Mouse (Mus musculus) lung, adult 2 months (tissue): Measurements from ENCODE around the gene Hist1h4b. TPM values are rescaled to one million over a fixed set of nuclear protein-coding genes. Genes with fewer than 3 reads are reported as not detected.

Experiments used
- DNase-seq: peaks from one replicate; pipeline ENCODE4 v3.0.0; 2022
- H3K4me1 ChIP-seq: fragments of 200-500 bp; 2 replicates; pipeline ENCODE4 v1.6.1; 2011; ENCODE audit warnings: low read length; ENCODE audit not compliant: control insufficient read depth, insufficient read depth
- H3K4me3 ChIP-seq: fragments of 200-500 bp; replicated peaks from 2 replicates; pipeline ENCODE3; 2011; ENCODE audit warnings: low read depth, mild to moderate bottlenecking, control low read depth, low read length; ENCODE audit errors: extremely low read depth
- CTCF ChIP-seq: fragments of 200-500 bp; IDR thresholded peaks from 2 replicates; pipeline ENCODE4 v1.5.1; 2011; ENCODE audit warnings: mild to moderate bottlenecking, low read length, control low read depth; ENCODE audit not compliant: insufficient read depth
- POLR2A ChIP-seq: fragments of 200-500 bp; IDR thresholded peaks from 2 replicates; pipeline ENCODE4 v1.6.1; 2011; ENCODE audit warnings: low read depth, mild to moderate bottlenecking, control low read depth, low read length, borderline replicate concordance; ENCODE audit errors: extremely low read depth
- WGBS: fragments of 180-500 bp; shearing (Covaris S2); methylation state at CpG from one replicate; pipeline ENCODE4 v1.1.7; 2018; 5-methylcytosine and 5-hydroxymethylcytosine counted together
- polyA plus RNA-seq: library from polyadenylated mRNA; depleted of rRNA; stranded (reverse); fragments of >200 nt; gene quantifications from 2 replicates; pipeline ENCODE4 v1.2.3, GENCODE M21; 2012

The Hist1h4b gene
- polyA plus RNA-seq, 1 experiment: 2.8 TPM

- 79% methylated on average over 18 of the region's 18 CpGs for WGBS
- Histone ChIP-seq H3K4me1 (no peaks in the 10 kb centered on the region), H3K4me3 (no peak overlapping the region)
- DNase-seq: no peak
- TF ChIP-seq CTCF: no peak
- no peak for TF ChIP-seq POLR2A
Observed at GRCm38 (mm10) chr13:23728472-23729191, 28.2 kb upstream of the Hist1h4b start.

- no peak for DNase-seq
- Histone ChIP-seq H3K4me3 (no peak overlapping the region), H3K4me1 (no peaks in the 10 kb centered on the region)
- TF ChIP-seq CTCF (no peak), POLR2A (no peak)
- 80% methylated on average over 9 of the region's 9 CpGs for WGBS
Observed at GRCm38 (mm10) chr13:23729192-23729525, 27.7 kb upstream of the Hist1h4b start.

DNA sequence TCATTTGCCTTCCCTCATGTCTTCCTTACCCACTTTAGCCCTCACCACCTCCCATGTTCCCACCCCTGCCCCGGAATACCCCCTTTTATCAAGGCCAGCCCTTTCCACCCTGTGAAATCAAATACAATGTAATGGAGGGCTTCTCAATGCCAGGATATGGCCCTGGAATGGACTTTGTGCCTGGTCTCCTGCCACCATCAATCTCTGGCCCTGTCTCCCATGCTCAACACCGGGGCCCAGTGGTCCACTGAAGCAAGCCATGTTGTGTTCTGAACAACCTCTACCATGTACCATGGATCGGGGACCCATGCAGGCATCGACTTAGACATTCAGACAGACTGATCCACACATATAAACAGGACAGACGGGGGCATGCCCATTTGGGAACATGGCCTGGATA lies 27.1 kb upstream of the Hist1h4b start:
- Histone ChIP-seq H3K4me3 (no peak overlapping the region), H3K4me1 (no peaks in the 10 kb centered on the region)
- TF ChIP-seq POLR2A: no peak
- TF ChIP-seq CTCF: no peak
- WGBS: 91% methylated on average over 5 of the region's 5 CpGs
- DNase-seq: no peak

DNA sequence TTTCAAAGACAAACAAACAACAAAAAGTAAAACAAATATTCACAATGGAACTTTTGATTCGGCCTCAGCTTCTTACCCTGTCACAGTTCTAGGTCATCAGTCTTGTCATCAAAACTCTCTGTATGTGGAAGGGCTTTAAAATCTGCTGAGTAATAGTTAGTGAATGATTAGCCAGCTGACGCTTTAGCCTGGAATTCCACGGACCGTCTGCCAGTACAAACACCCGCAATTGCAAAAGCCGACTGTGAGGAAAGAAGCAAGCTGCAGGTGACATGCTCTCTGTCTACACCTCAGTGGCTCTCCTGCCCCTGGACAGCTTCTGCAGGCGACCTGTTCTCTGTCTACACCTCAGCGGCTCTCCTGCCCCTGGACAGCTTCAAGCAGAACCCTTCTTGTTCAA lies 26.3 kb upstream of the Hist1h4b start:
- 32% methylated on average over 8 of the region's 8 CpGs for WGBS
- no peak for DNase-seq
- Histone ChIP-seq H3K4me1 (no peaks in the 10 kb centered on the region), H3K4me3 (no peak overlapping the region)
- TF ChIP-seq POLR2A (no peak), CTCF (no peak)

- no peaks in the 10 kb centered on the region for H3K4me1 ChIP-seq
- DNase-seq: no peak
- TF ChIP-seq CTCF (peak; percentile 45; the same call in 1 of the 2 replicates), POLR2A (no peak)
- WGBS: 22% methylated on average over 8 of the region's 8 CpGs
- H3K4me3 ChIP-seq: no peak overlapping the region
Observed at GRCm38 (mm10) chr13:23732156-23732804, 24.5 kb upstream of the Hist1h4b start.

DNA sequence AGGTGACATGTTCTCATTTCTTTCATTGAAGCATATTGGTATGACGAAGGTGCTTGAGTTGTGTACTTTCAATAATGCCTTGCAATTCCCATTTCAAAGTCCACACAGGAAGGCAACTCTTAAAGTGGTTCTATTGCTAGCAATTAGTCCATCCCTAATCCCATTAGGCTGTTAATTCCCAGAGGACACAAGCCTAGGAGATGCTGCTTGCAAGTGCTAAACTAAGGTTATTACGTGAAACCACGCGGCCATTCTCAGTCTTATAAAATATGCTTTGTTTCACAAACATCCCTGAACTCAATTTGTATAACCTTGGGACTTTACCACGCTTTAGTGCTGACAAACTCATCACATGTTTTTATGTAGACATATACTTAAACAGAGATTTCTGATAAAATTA lies 19.7 kb upstream of the Hist1h4b start:
- no peak for TF ChIP-seq CTCF
- Histone ChIP-seq H3K4me1 (peaks cover 4% of the 10 kb centered on the region), H3K4me3 (no peak overlapping the region)
- 93% methylated on average over 5 of the region's 5 CpGs for WGBS
- DNase-seq: no peak

DNA sequence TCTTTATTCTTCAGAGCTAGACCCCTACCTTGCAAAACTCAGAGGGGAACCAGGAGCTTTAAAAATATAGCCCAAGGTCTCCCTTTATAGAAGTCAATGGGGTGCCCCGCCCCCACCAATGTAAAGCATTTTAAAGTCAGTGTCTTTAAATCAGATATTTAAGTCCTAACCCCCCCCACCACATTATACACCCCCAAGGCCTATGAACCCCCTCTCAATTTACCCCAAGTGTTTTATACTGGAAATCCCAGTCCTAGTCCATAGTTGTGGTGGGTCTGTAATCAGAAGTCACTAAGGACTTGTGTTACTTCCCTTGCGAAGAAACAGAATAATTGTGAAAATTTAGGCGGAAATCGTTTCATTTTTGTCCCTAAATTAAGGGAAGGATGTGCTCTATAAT lies 18.8 kb upstream of the Hist1h4b start:
- DNase-seq: no peak
- Histone ChIP-seq H3K4me3 (peak overlapping the region; percentile 32), H3K4me1 (peaks cover 4% of the 10 kb centered on the region)
- WGBS: 26% methylated on average over 4 of the region's 4 CpGs
- no peak for TF ChIP-seq CTCF
- TF ChIP-seq POLR2A: no peak

- peak within 1 kb of the TSS; percentile 100 for H3K4me3 ChIP-seq
- peaks cover 4% of the 10 kb centered on the region for H3K4me1 ChIP-seq
- WGBS: under 1% methylated on average over 38 of the region's 38 CpGs
- no peak for TF ChIP-seq CTCF
- TF ChIP-seq POLR2A: peak; percentile 99
- peak; percentile 86 for DNase-seq
Observed at GRCm38 (mm10) chr13:23738677-23739068, 18.1 kb upstream of the Hist1h4b start, which contains the start of gene Hist1h1c. Hist1h1c (plus strand) TSS chr13:23738808.

DNA sequence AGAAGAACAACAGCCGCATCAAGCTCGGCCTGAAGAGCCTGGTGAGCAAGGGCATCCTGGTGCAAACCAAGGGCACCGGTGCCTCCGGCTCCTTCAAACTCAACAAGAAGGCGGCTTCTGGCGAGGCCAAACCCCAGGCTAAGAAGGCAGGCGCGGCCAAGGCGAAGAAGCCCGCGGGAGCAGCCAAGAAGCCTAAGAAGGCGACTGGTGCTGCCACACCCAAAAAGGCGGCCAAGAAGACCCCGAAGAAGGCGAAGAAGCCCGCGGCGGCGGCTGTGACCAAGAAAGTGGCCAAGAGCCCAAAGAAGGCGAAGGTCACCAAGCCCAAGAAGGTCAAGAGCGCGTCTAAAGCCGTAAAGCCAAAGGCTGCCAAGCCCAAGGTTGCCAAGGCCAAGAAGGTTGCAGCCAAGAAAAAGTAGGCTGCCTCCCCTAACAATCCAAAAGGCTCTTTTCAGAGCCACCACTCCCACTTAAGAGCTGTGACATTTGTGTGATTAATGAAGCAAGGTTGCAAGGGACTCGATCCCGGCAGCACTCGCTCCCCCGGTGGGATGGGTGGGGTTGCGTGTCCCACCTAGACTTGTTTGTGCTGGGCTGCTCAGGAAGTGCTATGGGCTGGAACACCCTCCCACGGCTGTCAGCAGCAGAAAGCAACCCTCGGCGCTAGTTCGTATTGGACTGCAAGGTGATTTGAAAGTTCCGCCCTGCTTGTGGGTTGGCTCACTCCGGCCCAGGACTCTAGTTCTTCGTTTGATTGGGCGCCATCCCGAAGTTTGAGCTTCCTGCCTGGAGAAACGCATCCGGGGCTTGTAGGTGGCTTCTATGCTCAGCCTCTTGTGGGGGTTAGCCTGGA lies 17.5 kb upstream of the Hist1h4b start:
- DNase-seq: peak; percentile 88
- TF ChIP-seq CTCF (no peak), POLR2A (peak; percentile 92)
- under 1% methylated on average over 39 of the region's 39 CpGs for WGBS
- Histone ChIP-seq H3K4me3 (peak overlapping the region; percentile 100), H3K4me1 (peaks cover 4% of the 10 kb centered on the region)

- DNase-seq: no peak
- TF ChIP-seq CTCF (no peak), POLR2A (peak; percentile 68; the same call in 1 of the 2 replicates)
- H3K4me1 ChIP-seq: peaks cover 4% of the 10 kb centered on the region
- 0% methylated on average over 14 of the region's 14 CpGs for WGBS
- H3K4me3 ChIP-seq: peak overlapping the region; percentile 100
Observed at GRCm38 (mm10) chr13:23739922-23740252, 16.9 kb upstream of the Hist1h4b start.
